Mouse (Mus musculus): ENCODE measurements around the gene Sumf2. TPM values are rescaled to one million over a fixed set of nuclear protein-coding genes. Genes with fewer than 3 reads are reported as not detected.
A peak's percentile ranks its signal among the peaks of the same experiment; 100 is the strongest.

Gene Sumf2
- 43.4 and 47.0 TPM in 2 replicates for polyA plus RNA-seq (2015; fragmentation: Nextera tagmentation; extraction: Ambion mirVana)

DNA sequence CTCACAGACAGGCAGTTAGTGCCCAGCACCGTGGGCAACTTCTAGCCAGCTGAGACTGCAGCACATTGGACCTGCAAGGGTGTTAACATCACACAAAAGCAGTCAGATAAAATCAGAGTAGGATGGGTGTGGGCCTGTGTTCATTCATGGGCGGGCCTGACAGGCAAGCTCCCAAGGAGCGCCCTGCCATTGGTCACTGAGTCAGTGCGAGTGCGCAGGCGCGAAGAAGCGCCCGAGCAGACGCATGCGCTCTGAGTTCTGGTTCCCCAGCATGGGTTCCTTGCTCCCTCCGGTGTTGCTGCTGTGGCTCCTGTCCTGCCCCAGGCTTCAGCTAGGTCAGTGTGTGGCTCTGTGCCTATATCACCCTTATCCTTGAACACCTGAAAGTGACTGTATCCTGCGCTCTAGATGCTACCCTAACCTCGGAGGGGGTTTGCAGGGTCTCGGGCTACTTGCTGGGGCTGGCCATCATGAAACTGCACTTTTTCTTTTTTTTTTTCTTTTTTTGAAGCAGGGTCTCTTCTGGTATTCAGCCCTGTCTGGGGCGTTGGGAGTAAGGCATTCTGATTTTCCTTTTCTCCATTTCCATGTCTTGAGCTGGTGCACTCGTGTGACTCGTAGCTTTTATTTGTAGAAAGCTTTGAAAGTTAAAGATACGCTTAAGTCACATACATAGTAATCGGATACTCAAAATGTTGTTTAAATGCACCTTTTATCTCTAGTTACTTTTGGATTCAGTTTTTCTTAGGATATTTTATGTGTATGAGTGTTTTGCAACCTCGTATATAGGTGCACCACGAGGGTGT, at the start of gene Sumf2:
Sumf2 (plus strand) TSS at position 235 of the 806 bp plus-strand sequence.
- H3K4me3 ChIP-seq (replicated peaks; ENCODE audit: low read length) = peak within 1 kb of the TSS; percentile 89
- H3K4me1 ChIP-seq (ENCODE audit: control insufficient read depth, insufficient read depth, low read length) = peaks cover 9% of the 10 kb centered on the region; the same call in 1 of the 2 replicates
- ATAC-seq (ENCODE audit: insufficient read depth, low FRiP score) = peak; percentile 99
- peaks cover 4% of the 10 kb centered on the region; the same call in 1 of the 2 replicates for H3K9me3 ChIP-seq (replicated peaks; ENCODE audit: control insufficient read depth, low read length)
- peak within 1 kb of the TSS; percentile 87 for H3K9ac ChIP-seq (ENCODE audit: low read length)
- H3K36me3 ChIP-seq (ENCODE audit: control insufficient read depth, insufficient read depth, low read length) = peaks cover 6% of the 10 kb centered on the region; the same call in 1 of the 2 replicates
- WGBS = 7% methylated on average over 22 of the region's 22 CpGs
- peak within 1 kb of the TSS; percentile 80 for H3K4me2 ChIP-seq (ENCODE audit: low read depth, low read length)
- H3K27me3 ChIP-seq (ENCODE audit: control insufficient read depth, insufficient read depth, low read length) = no peaks in the 10 kb centered on the region
- H3K27ac ChIP-seq (ENCODE audit: low read length) = peak within 1 kb of the TSS; percentile 69

DNA sequence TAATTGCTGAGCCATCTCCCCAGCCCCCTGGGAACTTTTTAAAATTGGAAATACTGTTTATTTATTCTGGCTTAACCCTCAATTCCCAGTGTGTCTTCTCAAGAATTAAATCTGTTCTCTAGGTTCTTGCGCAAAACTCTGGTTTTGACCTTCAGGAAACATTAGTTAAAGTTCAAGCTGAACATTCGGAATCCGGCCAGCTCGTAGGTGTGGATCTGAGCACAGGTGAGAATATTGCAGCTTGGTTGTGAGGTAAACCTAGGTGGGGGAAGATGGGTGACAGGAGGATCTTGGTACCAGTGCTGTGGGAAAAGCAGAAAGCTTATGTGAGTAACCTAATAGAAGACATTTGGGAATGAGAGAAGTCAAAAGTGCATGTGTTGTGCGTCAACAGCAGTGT, 1.9 kb upstream of the Sumf2 start:
- peaks cover 6% of the 10 kb centered on the region; the same call in 1 of the 2 replicates for H3K36me3 ChIP-seq (ENCODE audit: control insufficient read depth, insufficient read depth, low read length)
- no peak overlapping the region for H3K4me3 ChIP-seq (replicated peaks; ENCODE audit: low read length)
- 94% methylated on average over 5 of the region's 5 CpGs for WGBS
- no peaks in the 10 kb centered on the region for H3K27me3 ChIP-seq (ENCODE audit: control insufficient read depth, insufficient read depth, low read length)
- H3K4me2 ChIP-seq (ENCODE audit: low read depth, low read length) = no peak overlapping the region
- no peak overlapping the region for H3K27ac ChIP-seq (ENCODE audit: low read length)
- H3K9me3 ChIP-seq (replicated peaks; ENCODE audit: control insufficient read depth, low read length) = peaks cover 4% of the 10 kb centered on the region; the same call in 1 of the 2 replicates
- H3K4me1 ChIP-seq (ENCODE audit: control insufficient read depth, insufficient read depth, low read length) = peaks cover 9% of the 10 kb centered on the region; the same call in 1 of the 2 replicates
- ATAC-seq (ENCODE audit: insufficient read depth, low FRiP score) = no peak
- no peak overlapping the region for H3K9ac ChIP-seq (ENCODE audit: low read length)

DNA sequence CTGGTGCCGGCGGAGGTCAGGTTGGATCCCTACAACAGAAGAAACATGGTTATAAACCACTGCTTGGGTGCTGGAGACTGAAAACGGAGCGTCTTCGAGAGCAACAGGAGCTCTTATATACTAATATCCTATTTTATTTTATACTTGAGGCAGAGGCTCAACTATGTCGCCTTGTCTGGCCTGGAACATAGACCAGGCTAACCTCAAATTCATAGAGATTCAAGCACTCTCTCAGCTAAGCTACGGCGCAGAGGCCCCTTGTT, 703 bp downstream of the Sumf2 start:
- WGBS = 52% methylated on average over 8 of the region's 8 CpGs
- Histone ChIP-seq H3K4me1 (ENCODE audit: control insufficient read depth, insufficient read depth, low read length) (peaks cover 9% of the 10 kb centered on the region; the same call in 1 of the 2 replicates), H3K4me2 (ENCODE audit: low read depth, low read length) (peak overlapping the region; percentile 80), H3K9ac (ENCODE audit: low read length) (peak overlapping the region; percentile 87), H3K4me3 (replicated peaks; ENCODE audit: low read length) (peak overlapping the region; percentile 89), H3K9me3 (replicated peaks; ENCODE audit: control insufficient read depth, low read length) (peaks cover 4% of the 10 kb centered on the region; the same call in 1 of the 2 replicates), H3K27ac (ENCODE audit: low read length) (no peak overlapping the region), H3K27me3 (ENCODE audit: control insufficient read depth, insufficient read depth, low read length) (no peaks in the 10 kb centered on the region), H3K36me3 (ENCODE audit: control insufficient read depth, insufficient read depth, low read length) (peaks cover 6% of the 10 kb centered on the region; the same call in 1 of the 2 replicates)
- no peak for ATAC-seq (ENCODE audit: insufficient read depth, low FRiP score)

DNA sequence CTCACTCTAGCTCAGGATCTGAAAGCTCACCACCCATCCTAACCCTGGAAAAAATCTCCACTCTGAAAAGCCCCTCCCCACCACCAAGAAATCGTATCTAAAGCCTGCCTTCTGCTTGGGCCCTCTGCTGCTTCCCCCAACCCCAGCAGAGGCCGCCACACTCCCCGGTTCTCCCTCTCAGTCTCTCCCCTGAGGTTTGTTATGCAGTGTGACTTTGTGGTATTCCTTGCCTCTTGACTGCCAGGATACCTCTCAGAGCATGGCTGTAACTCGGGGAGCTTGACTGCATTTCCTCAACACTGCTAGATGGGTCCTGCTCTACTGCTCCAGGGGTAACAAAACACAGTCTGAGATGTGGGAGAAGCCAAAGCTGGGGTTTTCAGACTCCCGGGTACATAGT, 8.4 kb downstream of the Sumf2 start:
- Histone ChIP-seq H3K9ac (ENCODE audit: low read length) (no peak overlapping the region), H3K4me1 (ENCODE audit: control insufficient read depth, insufficient read depth, low read length) (no peaks in the 10 kb centered on the region), H3K4me2 (ENCODE audit: low read depth, low read length) (no peak overlapping the region), H3K4me3 (replicated peaks; ENCODE audit: low read length) (no peak overlapping the region), H3K9me3 (replicated peaks; ENCODE audit: control insufficient read depth, low read length) (no peaks in the 10 kb centered on the region), H3K36me3 (ENCODE audit: control insufficient read depth, insufficient read depth, low read length) (peaks cover 9% of the 10 kb centered on the region; the same call in 1 of the 2 replicates), H3K27ac (ENCODE audit: low read length) (no peak overlapping the region), H3K27me3 (ENCODE audit: control insufficient read depth, insufficient read depth, low read length) (no peaks in the 10 kb centered on the region)
- 42% methylated on average over 5 of the region's 5 CpGs for WGBS
- ATAC-seq (ENCODE audit: insufficient read depth, low FRiP score) = no peak

DNA sequence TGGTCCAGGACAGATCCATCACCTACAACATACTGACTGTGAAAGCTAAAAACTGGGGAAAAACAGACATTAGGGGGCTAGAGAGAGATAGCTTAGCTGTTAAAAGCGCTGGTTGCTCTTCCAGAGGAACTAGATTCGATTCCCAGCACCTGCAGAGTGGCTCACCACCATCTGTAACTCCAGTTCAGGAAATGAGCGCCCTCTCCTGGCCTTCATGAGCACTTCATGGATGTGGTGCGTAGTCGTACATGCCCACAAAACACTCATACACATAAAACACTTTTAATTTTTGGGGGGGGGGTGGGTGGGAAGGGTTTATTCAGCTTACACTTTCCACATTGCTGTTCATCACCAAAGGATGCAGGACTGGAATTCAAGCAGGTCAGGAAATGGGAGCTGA, 9.6 kb downstream of the Sumf2 start:
- H3K27ac ChIP-seq (ENCODE audit: low read length) = no peak overlapping the region
- H3K4me3 ChIP-seq (replicated peaks; ENCODE audit: low read length) = no peak overlapping the region
- ATAC-seq (ENCODE audit: insufficient read depth, low FRiP score) = no peak
- H3K36me3 ChIP-seq (ENCODE audit: control insufficient read depth, insufficient read depth, low read length) = peaks cover 13% of the 10 kb centered on the region; the same call in 1 of the 2 replicates
- H3K4me2 ChIP-seq (ENCODE audit: low read depth, low read length) = no peak overlapping the region
- no peak overlapping the region for H3K9ac ChIP-seq (ENCODE audit: low read length)
- 87% methylated on average over 5 of the region's 5 CpGs for WGBS
- H3K9me3 ChIP-seq (replicated peaks; ENCODE audit: control insufficient read depth, low read length) = no peaks in the 10 kb centered on the region
- H3K27me3 ChIP-seq (ENCODE audit: control insufficient read depth, insufficient read depth, low read length) = no peaks in the 10 kb centered on the region
- H3K4me1 ChIP-seq (ENCODE audit: control insufficient read depth, insufficient read depth, low read length) = no peaks in the 10 kb centered on the region

DNA sequence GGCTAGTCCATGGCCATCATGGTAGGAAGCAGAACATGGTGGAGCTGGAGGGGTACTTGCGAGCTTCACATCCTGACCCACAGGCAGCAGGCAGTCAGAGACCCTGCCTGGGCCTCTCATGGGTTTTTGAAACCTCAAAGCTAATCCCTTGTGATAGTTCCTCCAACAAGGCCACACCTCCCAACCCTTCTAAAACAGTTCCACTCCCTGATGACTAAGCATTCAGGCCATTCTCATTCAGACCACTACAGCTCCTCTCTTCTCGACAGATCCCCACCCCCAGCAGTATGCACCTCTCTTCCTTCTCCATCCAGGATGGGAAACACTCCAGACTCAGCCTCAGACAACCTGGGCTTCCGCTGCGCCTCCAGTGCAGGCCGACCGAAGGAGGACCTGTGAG, 15.5 kb downstream of the Sumf2 start:
- Histone ChIP-seq H3K4me2 (ENCODE audit: low read depth, low read length) (no peak overlapping the region), H3K36me3 (ENCODE audit: control insufficient read depth, insufficient read depth, low read length) (peaks cover 19% of the 10 kb centered on the region), H3K27ac (ENCODE audit: low read length) (no peak overlapping the region), H3K4me3 (replicated peaks; ENCODE audit: low read length) (no peak overlapping the region), H3K27me3 (ENCODE audit: control insufficient read depth, insufficient read depth, low read length) (no peaks in the 10 kb centered on the region), H3K9ac (ENCODE audit: low read length) (no peak overlapping the region), H3K9me3 (replicated peaks; ENCODE audit: control insufficient read depth, low read length) (no peaks in the 10 kb centered on the region; the same call in 1 of the 2 replicates), H3K4me1 (ENCODE audit: control insufficient read depth, insufficient read depth, low read length) (no peaks in the 10 kb centered on the region)
- WGBS = 97% methylated on average over 6 of the region's 6 CpGs
- ATAC-seq (ENCODE audit: insufficient read depth, low FRiP score) = no peak

DNA sequence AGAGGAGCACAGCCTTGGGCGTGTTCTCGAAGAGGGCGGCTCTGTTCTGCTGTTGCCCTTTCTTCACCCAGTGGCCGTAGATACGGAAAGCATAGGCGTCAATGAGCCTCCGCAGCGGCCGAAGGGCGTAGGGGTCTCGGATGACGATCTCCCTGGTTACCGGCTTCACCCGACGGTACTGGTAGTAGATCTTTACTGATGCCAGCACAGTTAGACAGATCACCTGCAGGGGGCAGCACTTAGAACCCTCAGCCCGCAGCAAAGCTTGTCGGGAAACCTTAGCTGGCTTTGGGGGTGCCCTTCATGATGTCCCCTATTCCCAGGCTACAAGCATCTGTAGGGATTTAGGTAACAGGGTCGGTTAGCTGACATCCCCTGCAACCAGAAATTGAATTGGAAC, 17.7 kb downstream of the Sumf2 start:
- Histone ChIP-seq H3K4me3 (replicated peaks; ENCODE audit: low read length) (no peak overlapping the region), H3K9ac (ENCODE audit: low read length) (0 out of 2 replicates have a peak overlapping the region, but pooled peaks have one; percentile 4)

DNA sequence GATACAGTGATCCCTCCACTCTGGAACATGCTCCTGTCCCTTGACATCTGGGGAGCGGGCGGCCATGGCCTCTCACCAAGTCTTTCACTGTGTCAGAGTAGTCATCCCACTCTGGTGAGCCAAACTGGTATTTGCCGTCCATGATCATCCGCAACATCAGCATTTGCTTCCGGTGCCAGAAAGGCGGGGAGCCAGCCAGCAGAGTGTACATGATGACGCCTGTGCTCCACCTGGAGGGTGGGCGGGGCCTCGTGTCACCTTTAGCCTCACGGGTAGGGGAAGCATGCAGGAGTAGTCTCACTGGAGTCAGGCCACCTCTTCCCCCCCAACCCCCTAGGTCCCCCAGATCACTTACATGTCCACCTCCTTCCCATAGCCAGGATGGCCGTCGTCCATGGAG, 19.1 kb downstream of the Sumf2 start:
- H3K36me3 ChIP-seq (ENCODE audit: control insufficient read depth, insufficient read depth, low read length) = peaks cover 13% of the 10 kb centered on the region
- H3K27ac ChIP-seq (ENCODE audit: low read length) = no peak overlapping the region
- 78% methylated on average over 12 of the region's 12 CpGs for WGBS
- H3K4me2 ChIP-seq (ENCODE audit: low read depth, low read length) = no peak overlapping the region
- H3K4me1 ChIP-seq (ENCODE audit: control insufficient read depth, insufficient read depth, low read length) = no peaks in the 10 kb centered on the region
- H3K4me3 ChIP-seq (replicated peaks; ENCODE audit: low read length) = no peak overlapping the region
- no peaks in the 10 kb centered on the region for H3K27me3 ChIP-seq (ENCODE audit: control insufficient read depth, insufficient read depth, low read length)
- no peak overlapping the region for H3K9ac ChIP-seq (ENCODE audit: low read length)
- no peaks in the 10 kb centered on the region; the same call in 1 of the 2 replicates for H3K9me3 ChIP-seq (replicated peaks; ENCODE audit: control insufficient read depth, low read length)
- ATAC-seq (ENCODE audit: insufficient read depth, low FRiP score) = no peak

More for the DNA sequence above, 17.7 kb downstream of the Sumf2 start:
- Histone ChIP-seq H3K4me1 (ENCODE audit: control insufficient read depth, insufficient read depth, low read length) (no peaks in the 10 kb centered on the region), H3K9me3 (replicated peaks; ENCODE audit: control insufficient read depth, low read length) (no peaks in the 10 kb centered on the region; the same call in 1 of the 2 replicates), H3K27ac (ENCODE audit: low read length) (no peak overlapping the region), H3K36me3 (ENCODE audit: control insufficient read depth, insufficient read depth, low read length) (peaks cover 16% of the 10 kb centered on the region), H3K27me3 (ENCODE audit: control insufficient read depth, insufficient read depth, low read length) (no peaks in the 10 kb centered on the region), H3K4me2 (ENCODE audit: low read depth, low read length) (peak overlapping the region; percentile 39; the same call in 1 of the 2 replicates)
- WGBS = 12% methylated on average over 18 of the region's 18 CpGs
- ATAC-seq (ENCODE audit: insufficient read depth, low FRiP score) = no peak

DNA sequence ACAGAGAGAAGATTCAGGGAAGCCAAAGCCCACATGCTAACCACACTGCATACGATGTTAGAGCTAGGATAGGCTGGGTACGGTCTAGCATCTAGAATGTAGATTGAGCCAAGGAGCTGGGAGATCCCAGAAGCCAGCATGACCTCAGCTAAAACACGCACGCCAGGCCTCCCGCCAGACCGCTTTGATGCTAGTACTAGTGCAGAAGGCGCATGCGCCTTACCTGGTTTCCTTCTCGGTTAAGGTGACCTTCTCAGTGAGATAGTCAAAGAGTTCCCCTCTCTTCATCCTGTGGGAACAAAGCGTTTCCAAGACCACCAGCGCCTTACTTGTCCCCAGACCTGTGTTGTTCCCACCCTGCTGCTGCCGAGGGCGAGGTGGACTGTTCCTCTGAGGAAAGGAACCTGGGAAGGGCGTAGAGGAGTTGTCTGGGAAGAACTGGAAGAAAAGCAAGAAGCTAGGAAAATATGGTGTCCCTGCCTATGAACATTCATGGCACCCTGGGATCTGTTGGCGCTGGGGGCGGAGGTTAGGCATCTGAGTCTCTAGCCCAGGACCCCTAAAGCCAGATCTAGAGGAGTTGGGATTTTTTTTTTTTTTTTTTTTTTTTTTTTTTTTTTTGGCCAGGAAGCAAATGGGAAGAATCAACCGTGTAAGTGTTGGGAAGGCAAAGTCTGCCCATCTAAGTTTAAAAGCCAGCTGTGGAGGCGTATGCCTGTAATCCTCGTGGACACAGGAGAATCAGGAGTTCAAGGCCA, 22.6 kb downstream of the Sumf2 start:
- Histone ChIP-seq H3K4me3 (replicated peaks; ENCODE audit: low read length) (no peak overlapping the region), H3K4me1 (ENCODE audit: control insufficient read depth, insufficient read depth, low read length) (no peaks in the 10 kb centered on the region), H3K4me2 (ENCODE audit: low read depth, low read length) (no peak overlapping the region), H3K9ac (ENCODE audit: low read length) (no peak overlapping the region), H3K27ac (ENCODE audit: low read length) (no peak overlapping the region), H3K9me3 (replicated peaks; ENCODE audit: control insufficient read depth, low read length) (no peaks in the 10 kb centered on the region), H3K27me3 (ENCODE audit: control insufficient read depth, insufficient read depth, low read length) (no peaks in the 10 kb centered on the region), H3K36me3 (ENCODE audit: control insufficient read depth, insufficient read depth, low read length) (no peaks in the 10 kb centered on the region)
- WGBS = 86% methylated on average over 19 of the region's 19 CpGs
- no peak for ATAC-seq (ENCODE audit: insufficient read depth, low FRiP score)
